Mouse (Mus musculus) MEL (cell line): Measurements from ENCODE around the gene Nfxl1. TPM values are rescaled to one million over a fixed set of nuclear protein-coding genes. Genes with fewer than 3 reads are reported as not detected.
"Not testable (repeated sequence)": the region's sequence is repeated elsewhere in the genome, so short reads cannot be mapped to it uniquely, and the experiment has no call there.

Experiments used
- DNase-seq: peaks from one replicate; pipeline ENCODE4 v3.0.0; 2011; ENCODE audit warnings: low read depth, low spot score
- H3K27ac ChIP-seq: 2 replicates; pipeline ENCODE4 v1.5.1; 2012; ENCODE audit warnings: low read depth, mild to moderate bottlenecking, control low read depth, low read length, moderate library complexity; ENCODE audit not compliant: control insufficient read depth
- H3K27me3 ChIP-seq, 2 experiments: fragments of 150-350 bp in 1 of 2; sonication (generic) in 1 of 2; 2 replicates each; pipeline ENCODE4 v1.6.1; 2012; ENCODE audit warnings: low read length in 2 of 2, mild to moderate bottlenecking in 2 of 2, improper control_type of control experiment in 1 of 2, moderate library complexity in 1 of 2; ENCODE audit not compliant: insufficient read depth in 2 of 2, control insufficient read depth in 1 of 2
- H3K36me3 ChIP-seq, 2 experiments: 2 replicates each; pipeline ENCODE4 v1.6.1; 2012 to 2014; ENCODE audit warnings: low read length in 2 of 2, improper control_type of control experiment in 1 of 2, inconsistent platforms in 1 of 2, mild to moderate bottlenecking in 1 of 2; ENCODE audit not compliant: insufficient read depth in 2 of 2, control insufficient read depth in 1 of 2
- H3K4me1 ChIP-seq, 2 experiments: fragments of 150-350 bp in 1 of 2; sonication (generic) in 1 of 2; 2 replicates each; pipeline ENCODE4 v1.6.1; 2012; ENCODE audit warnings: low read length in 2 of 2, improper control_type of control experiment in 1 of 2, mild to moderate bottlenecking in 1 of 2; ENCODE audit not compliant: insufficient read depth in 2 of 2, control insufficient read depth in 1 of 2
- H3K4me3 ChIP-seq, 2 experiments: fragments of 150-350 bp in 1 of 2; sonication (generic) in 1 of 2; 2 replicates each; pipeline ENCODE4 v1.5.1; 2012; ENCODE audit warnings: low read depth in 2 of 2, low read length in 2 of 2, mild to moderate bottlenecking in 2 of 2, moderate library complexity in 2 of 2, control low read depth in 1 of 2, improper control_type of control experiment in 1 of 2; ENCODE audit not compliant: control insufficient read depth in 1 of 2, insufficient read depth in 1 of 2
- H3K79me2 ChIP-seq: 2 replicates; pipeline ENCODE4 v1.6.1; 2012; ENCODE audit warnings: mild to moderate bottlenecking, low read length, moderate library complexity; ENCODE audit not compliant: control insufficient read depth, poor library complexity, insufficient read depth
- H3K9ac ChIP-seq: 2 replicates; pipeline ENCODE4 v1.6.1; 2012; ENCODE audit warnings: low read depth, mild to moderate bottlenecking, control low read depth, low read length, moderate library complexity; ENCODE audit not compliant: control insufficient read depth, poor library complexity, severe bottlenecking
- H3K9me3 ChIP-seq: fragments of 150-350 bp; sonication (generic); replicated peaks from 2 replicates; pipeline ENCODE4 v1.6.1; 2012; ENCODE audit warnings: mild to moderate bottlenecking, low read length, improper control_type of control experiment, moderate library complexity; ENCODE audit not compliant: insufficient read depth
- CTCF ChIP-seq, 3 experiments: IDR thresholded peaks in 2 of 3; conservative IDR thresholded peaks in 1 of 3; 2 replicates each; pipeline ENCODE4 v1.5.1; 2011 to 2012; ENCODE audit warnings: low read length in 3 of 3, low read depth in 2 of 3, mild to moderate bottlenecking in 2 of 3, improper control_type of control experiment in 1 of 3, inconsistent platforms in 1 of 3, mixed read lengths in 1 of 3, moderate library complexity in 1 of 3; ENCODE audit not compliant: control insufficient read depth in 1 of 3, insufficient read depth in 1 of 3, poor library complexity in 1 of 3, severe bottlenecking in 1 of 3
- E2F4 ChIP-seq: IDR thresholded peaks from 2 replicates; pipeline ENCODE4 v1.6.1; 2011; ENCODE audit warnings: low read depth, low read length, improper control_type of control experiment, borderline replicate concordance
- MAFK ChIP-seq: IDR thresholded peaks from 2 replicates; pipeline ENCODE4 v1.6.1; 2011; ENCODE audit warnings: low read depth, mild to moderate bottlenecking, low read length, improper control_type of control experiment, borderline replicate concordance
- MXI1 ChIP-seq: IDR thresholded peaks from 2 replicates; pipeline ENCODE4 v1.6.1; 2011; ENCODE audit warnings: mild to moderate bottlenecking, low read depth, low read length, improper control_type of control experiment
- POLR2AphosphoS5 ChIP-seq: IDR thresholded peaks from 2 replicates; pipeline ENCODE4 v1.6.1; 2012; ENCODE audit warnings: low read depth, borderline replicate concordance, mild to moderate bottlenecking, inconsistent platforms, low read length, moderate library complexity, mixed read lengths
- RAD21 ChIP-seq: IDR thresholded peaks from 2 replicates; pipeline ENCODE4 v1.6.1; 2011; ENCODE audit warnings: mild to moderate bottlenecking, low read depth, low read length, improper control_type of control experiment
- SMC3 ChIP-seq: IDR thresholded peaks from 2 replicates; pipeline ENCODE4 v1.6.1; 2011; ENCODE audit warnings: low read depth, low read length, improper control_type of control experiment
- TBP ChIP-seq: IDR thresholded peaks from 2 replicates; pipeline ENCODE4 v1.8.0; 2011; ENCODE audit warnings: low read depth, low read length, improper control_type of control experiment
- ZC3H11A ChIP-seq: IDR thresholded peaks from 2 replicates; pipeline ENCODE4 v1.6.1; 2012; ENCODE audit warnings: low read depth, mild to moderate bottlenecking, inconsistent platforms, low read length, improper control_type of control experiment
- polyA plus RNA-seq, 2 experiments: library from polyadenylated mRNA; stranded (reverse) in 1 of 2; unstranded in 1 of 2; fragments of >175 nt in 1 of 2; fragments of >200 nt in 1 of 2; gene quantifications; 2 replicates each; pipeline versions ENCODE4 v1.2.1 to v1.2.4; 2012; ENCODE audit warnings: low replicate concordance in 2 of 2, low read depth in 1 of 2; ENCODE audit not compliant: insufficient read length in 2 of 2, insufficient read depth in 1 of 2, missing spikeins in 1 of 2
- total RNA-seq: library from RNA; depleted of rRNA; stranded (reverse); fragments of 300-350 nt; gene quantifications from 2 replicates; pipeline ENCODE4 v1.2.3, GENCODE M21; 2012

The Nfxl1 gene
- total and polyA plus RNA-seq, 3 experiments, result 13.5 to 18.9 TPM; not detected in 1

- peaks cover 0 to 2% of the 10 kb centered on the region in 2 experiments; a peak in 1 of 4 replicates for H3K27me3 ChIP-seq
- no peaks in the 10 kb centered on the region for H3K79me2 ChIP-seq
- DNase-seq, result peak; percentile 64
- no peak overlapping the region for H3K4me3 ChIP-seq
- H3K9me3 ChIP-seq, result no peaks in the 10 kb centered on the region
- TF ChIP-seq CTCF (IDR thresholded peaks at IDR 0.05 in 2 of 3, conservative IDR thresholded peaks at IDR 0.05 in 1 of 3; ENCODE audit: control insufficient read depth in 1 of 3, insufficient read depth in 1 of 3, low read depth in 2 of 3, low read length in 3 of 3, poor library complexity in 1 of 3, severe bottlenecking in 1 of 3), result peak; percentile 46 to 68 (median 62)
- no peak; the same call in 1 of the 2 replicates for TF ChIP-seq ZC3H11A
- TF ChIP-seq RAD21, result peak; percentile 45
- TF ChIP-seq TBP, result no peak
- peak; percentile 68 for TF ChIP-seq SMC3
- TF ChIP-seq POLR2AphosphoS5, result no peak
- TF ChIP-seq, all 39 proteins: peak for 3
- H3K36me3 ChIP-seq, result no peaks in the 10 kb centered on the region
- no peaks in the 10 kb centered on the region for H3K4me1 ChIP-seq
- no peak overlapping the region for H3K27ac ChIP-seq
- H3K9ac ChIP-seq, result no peak overlapping the region
Observed at GRCm38 (mm10) chr5:72601006-72601405, 41.5 kb upstream of the Nfxl1 start.

GRCm38 (mm10) chr5:72587192-72587681 is 27.8 kb upstream of the Nfxl1 start, which contains the start of gene Gm5868:
Gene Gm5868 (minus strand): TSS chr5:72587551.
- H3K36me3 ChIP-seq, result no peaks in the 10 kb centered on the region
- H3K9ac ChIP-seq, result no peak within 1 kb of the TSS
- H3K79me2 ChIP-seq, result no peaks in the 10 kb centered on the region
- no peak for DNase-seq
- TF ChIP-seq E2F4 (no peak), SMC3 (no peak), TBP (no peak), MAFK (no peak), ZC3H11A (no peak), MXI1 (no peak)
- H3K4me3 ChIP-seq, result no peak within 1 kb of the TSS
- no peaks in the 10 kb centered on the region for H3K9me3 ChIP-seq
- H3K4me1 ChIP-seq, result no peaks in the 10 kb centered on the region
- H3K27me3 ChIP-seq, result no peaks in the 10 kb centered on the region
- no peak within 1 kb of the TSS for H3K27ac ChIP-seq

GRCm38 (mm10) chr5:72586667-72587191 is 27.2 kb upstream of the Nfxl1 start:
- H3K27me3 ChIP-seq, H3K4me3 ChIP-seq: not testable (repeated sequence)

More at GRCm38 (mm10) chr5:72586667-72587191, 27.2 kb upstream of the Nfxl1 start:
- H3K4me1 ChIP-seq, H3K9me3 ChIP-seq, H3K36me3 ChIP-seq, H3K27ac ChIP-seq, H3K79me2 ChIP-seq, DNase-seq, H3K9ac ChIP-seq: not testable (repeated sequence)
